Mouse (Mus musculus) Muller cell, postnatal 12 days (primary cell): ENCODE data around the gene Kcnk2.
A peak's percentile ranks its signal among the peaks of the same experiment; 100 is the strongest.

Source experiments
- DNase-seq: peaks from one replicate; pipeline ENCODE4 v3.0.0-alpha.2; 2015; ENCODE audit errors: inconsistent ontology term

Kcnk2 gene

DNA sequence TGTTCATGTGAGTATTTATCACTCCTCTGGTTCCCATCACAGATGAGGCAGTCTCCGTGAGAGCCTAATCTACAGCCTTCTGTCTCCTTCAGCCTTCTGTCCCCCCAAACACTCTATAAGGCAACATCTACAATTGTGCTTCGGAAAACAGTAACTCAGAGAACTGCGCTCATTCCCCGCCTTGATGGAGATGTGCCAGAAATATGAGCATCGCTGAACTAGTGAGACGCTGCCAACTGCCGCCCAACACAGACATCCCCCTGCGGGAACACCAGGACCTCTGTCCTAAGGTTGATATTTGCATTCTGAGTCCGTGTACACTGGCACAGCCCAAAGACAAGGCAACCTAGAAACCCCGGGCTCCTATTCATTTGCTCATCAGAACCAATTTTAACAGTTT lies 183.0 kb downstream of the Kcnk2 start:
- DNase-seq = no peak

GRCm38 (mm10) chr1:189217751-189218564 lies 184.1 kb downstream of the Kcnk2 start:
- no peak for DNase-seq

DNA sequence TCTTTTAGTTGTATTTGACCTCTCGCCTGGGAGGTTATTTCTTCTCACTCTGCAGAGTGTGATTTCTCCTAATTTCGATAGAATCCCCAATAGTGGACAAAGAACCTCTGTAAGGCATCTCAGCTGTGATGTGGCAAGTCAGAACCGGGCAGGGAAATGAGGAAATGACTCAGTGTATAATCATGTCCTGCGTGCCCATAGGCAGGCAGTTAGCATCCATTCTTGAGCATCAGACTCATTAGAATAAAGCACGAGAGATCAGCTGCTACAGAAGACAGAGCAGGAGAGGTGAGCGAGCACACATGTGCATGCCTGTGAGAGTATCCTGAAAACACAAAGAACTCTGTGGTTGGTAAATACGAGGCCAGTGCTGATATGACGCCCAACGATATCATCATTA lies 186.9 kb downstream of the Kcnk2 start:
- DNase-seq = peak; percentile 82

DNA sequence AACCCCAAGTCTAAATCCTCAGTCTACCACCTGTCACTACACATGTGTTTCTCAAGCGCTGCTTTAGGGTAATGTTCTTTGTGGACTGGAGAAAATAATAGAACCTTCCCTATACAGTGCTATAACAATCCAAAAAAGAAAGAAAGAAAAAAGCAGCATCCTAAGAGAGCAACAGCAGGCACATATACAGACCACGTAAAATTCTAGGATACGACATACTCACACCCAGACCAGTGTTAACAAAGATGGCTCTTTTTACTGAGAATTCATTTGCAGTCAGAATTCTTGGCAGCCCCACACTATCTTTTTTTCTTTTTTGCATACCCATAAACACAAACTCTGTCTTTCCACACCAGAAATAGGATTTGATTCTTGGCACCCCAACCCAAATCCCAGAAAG lies 187.6 kb downstream of the Kcnk2 start:
- no peak for DNase-seq

DNA sequence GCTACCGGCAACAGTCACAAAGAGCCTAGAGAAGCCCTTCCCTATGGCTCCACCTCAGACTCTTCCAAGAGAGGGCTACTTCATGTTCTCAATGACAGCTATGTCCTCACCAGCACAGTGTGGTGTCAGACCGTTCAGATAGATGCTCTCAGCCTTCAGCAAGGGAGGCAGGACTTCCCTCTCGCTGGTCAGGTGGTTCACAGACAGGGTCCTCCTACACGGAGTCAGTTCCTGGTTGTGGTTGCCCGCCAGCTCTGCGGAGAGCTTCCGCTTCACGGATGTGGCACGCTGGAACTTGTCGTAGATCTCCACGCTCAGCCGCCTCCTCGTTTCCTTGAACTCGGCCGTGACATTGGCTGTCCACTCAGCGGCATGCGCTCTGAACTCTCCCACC lies 192.4 kb downstream of the Kcnk2 start:
- DNase-seq = no peak

DNA sequence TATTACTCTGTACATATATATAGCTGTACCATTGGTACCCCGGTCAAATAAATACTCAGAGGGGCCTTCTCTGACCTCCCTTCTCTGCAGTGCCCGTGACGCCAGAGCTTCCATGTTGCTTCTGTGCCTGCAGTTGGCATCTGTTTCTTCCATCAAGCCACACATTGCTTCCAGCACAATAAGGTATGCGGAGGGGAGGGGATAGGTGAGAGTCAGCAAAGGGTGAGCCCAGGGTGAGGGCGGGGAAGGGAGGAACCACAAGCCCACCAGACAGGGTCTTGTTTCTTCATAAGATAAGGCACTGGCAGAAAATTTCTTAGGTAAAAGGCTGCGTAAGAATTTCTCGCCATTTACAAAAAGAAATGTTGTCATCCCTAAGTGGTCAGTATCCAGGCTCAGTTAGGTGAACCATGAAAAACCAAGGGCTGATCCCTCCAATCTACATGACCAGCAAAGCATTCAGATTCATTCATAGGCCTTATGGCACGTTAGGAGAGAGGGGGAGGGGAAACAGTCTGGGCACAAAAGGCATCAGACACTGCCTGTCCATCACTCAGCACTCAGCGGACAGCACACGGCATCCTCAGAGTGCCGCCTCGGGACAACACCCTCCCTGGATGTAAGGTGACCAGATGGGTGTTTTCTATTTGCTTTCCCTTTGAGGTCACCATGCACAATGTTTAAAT lies 192.9 kb downstream of the Kcnk2 start:
- DNase-seq = no peak

- DNase-seq = no peak
Measured at GRCm38 (mm10) chr1:189208605-189209004, 193.5 kb downstream of the Kcnk2 start.

DNA sequence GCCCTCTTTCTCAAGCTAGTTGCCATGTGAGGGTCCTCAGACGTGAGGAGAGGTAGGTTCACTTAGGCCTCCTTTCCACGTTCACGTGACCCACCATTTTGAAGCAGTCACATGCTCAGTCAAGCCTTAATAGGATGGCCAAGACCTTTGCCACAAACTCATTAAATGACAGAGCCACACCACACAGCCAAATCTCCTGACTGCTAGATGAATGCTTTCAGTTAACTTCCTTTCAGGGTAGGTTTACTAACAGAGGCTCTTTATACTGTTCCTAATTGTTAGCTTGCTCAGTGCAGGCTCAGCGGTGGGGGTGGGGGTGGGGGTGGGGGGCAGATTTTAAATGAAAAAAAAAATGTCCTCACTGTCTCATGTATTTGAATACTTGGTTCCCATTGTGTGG lies 206.3 kb downstream of the Kcnk2 start:
- peak; percentile 46 for DNase-seq

GRCm38 (mm10) chr1:189187737-189188390 lies 214.2 kb downstream of the Kcnk2 start:
- peak; percentile 82 for DNase-seq

DNA sequence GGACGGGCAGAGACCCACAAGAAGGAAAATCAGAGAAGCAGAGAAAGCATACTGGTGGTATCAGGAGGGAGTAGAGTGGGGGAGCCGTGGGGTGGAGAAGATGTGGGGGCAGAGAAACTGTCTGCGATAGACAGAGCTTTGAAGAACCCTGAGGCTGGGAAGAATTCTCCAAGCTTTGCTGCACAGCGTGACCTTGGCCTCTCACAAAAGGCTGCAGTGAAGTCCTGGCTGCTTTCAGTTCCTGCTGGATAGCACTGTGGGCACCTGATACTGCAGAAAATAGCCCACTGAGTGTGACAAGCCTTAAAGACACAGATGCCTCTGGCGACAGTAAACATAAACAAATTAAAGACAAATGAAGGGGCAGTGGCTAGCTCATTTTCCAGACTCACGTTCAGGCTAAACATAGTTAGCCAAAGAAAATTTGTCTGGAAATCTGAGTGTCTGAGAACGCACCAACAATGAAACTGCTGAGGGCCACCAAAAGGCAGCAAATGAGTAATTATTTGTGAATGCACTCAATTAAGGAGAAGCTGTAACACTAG lies 216.8 kb downstream of the Kcnk2 start:
- peak; percentile 73 for DNase-seq

GRCm38 (mm10) chr1:189177746-189178145 lies 224.3 kb downstream of the Kcnk2 start:
- DNase-seq = peak; percentile 74

DNA sequence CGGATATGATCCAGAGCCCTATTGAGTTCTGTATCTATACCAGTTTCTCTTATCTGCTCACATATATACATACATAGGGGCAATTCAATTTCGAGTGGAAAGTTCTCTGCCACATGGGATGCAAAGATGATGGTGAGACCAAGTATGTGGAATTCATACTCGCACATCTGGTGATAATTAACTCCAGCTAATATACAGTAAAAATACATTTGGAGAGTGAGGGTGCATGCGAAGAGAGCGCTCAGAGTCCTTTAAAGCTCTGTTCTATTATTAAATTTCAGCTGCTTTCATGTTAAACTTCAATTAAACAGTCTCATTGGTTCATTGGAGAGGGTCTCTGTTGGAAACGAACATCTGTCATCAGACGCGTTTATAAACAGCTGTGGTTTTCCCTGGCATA lies 228.6 kb downstream of the Kcnk2 start:
- no peak for DNase-seq

DNA sequence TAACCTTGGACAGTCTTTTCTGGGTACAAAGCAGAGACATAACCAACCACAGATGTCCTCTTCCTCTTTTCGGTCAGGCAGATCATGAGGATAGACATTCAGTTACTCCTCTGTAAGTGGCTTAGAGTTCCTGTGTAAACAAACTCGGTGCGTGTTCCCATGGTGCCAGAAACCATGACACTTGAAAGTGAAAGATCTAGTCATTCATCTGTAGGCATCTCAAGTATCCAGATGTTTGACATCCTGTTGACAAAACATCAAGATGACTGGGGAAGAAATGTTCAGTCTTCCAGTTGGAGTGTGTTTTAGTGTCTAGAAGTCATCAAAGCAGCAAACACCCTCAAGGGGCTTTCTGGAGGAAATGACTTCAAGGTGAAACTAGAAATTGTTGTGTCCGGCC lies 230.9 kb downstream of the Kcnk2 start:
- no peak for DNase-seq

GRCm38 (mm10) chr1:189165756-189166155 lies 236.3 kb downstream of the Kcnk2 start:
- DNase-seq = peak; percentile 72

GRCm38 (mm10) chr1:189165141-189165540 lies 236.9 kb downstream of the Kcnk2 start:
- no peak for DNase-seq

DNA sequence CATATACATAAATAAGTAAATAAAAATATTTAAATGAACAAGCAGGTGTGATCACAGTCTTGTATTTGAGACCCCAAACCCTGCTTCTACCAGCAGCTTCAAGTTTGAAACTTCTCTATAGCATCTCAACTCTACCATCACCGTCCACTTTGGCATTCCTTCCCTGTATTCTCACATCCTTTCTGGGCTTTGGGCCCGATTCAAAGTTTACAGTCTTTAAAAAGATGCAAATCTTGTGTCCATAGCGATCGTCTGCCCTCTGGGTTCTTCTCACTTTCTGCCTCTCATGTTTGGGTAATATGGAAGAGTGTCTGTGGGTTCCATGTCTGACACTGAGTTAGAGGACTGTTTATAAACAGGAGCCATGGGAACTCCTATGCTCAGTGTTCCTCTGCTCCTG lies 237.4 kb downstream of the Kcnk2 start:
- no peak for DNase-seq

- no peak for DNase-seq
Measured at GRCm38 (mm10) chr1:189164241-189164640, 237.8 kb downstream of the Kcnk2 start.
